Mouse (Mus musculus) layer of hippocampus, adult 9-11 months (tissue): ENCODE measurements around the gene Rarres2.
A peak's percentile ranks its signal among the peaks of the same experiment; 100 is the strongest.

Experiments used
- DNase-seq: peaks from one replicate; pipeline ENCODE4 v3.0.0; 2022

Gene Rarres2

DNA sequence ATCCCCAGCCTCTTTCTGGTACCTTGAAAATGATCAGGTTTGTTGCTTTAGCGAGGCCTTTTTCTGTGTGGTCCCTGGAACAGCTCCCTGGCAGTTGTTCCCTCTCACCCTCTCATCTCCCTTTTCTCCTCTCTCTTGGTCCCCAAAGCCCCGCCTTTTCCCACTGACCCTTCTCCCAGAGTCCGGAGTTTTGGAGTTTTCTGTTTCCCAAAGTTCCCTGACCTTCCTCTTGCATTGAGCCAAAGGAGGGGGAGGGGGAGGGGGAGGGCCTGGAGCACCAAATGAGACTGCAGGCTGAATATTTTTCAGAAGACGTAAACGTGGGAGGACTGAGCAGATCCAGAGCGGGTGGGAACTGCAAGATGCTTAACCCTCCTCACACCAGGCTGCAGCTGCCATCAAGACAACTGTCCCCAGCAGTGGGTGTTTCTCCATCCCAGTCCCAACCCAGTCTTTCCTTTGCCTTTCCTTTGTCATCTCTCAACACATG, at the start of gene Rarres2:
Gene Rarres2, minus strand, starts transcription at position 218 of the 490 bp plus-strand sequence.
- no peak for DNase-seq

DNA sequence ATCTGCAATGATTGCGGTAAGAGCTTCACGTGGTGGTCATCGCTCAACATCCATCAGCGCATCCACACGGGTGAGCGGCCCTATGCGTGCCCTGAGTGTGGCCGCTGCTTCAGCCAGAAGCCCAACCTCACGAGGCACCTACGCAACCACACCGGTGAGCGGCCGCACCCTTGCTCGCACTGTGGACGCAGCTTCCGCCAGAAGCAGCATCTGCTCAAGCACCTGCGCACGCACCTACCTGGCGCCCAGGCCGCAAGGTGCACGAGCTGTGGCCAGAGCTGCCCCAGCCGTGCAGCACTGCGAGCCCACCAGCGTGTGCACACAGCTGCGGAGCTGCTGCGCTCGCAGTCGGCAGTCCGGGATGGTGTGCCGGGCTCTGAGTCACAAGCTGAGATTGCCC, 47.4 kb upstream of the Rarres2 start:
- no peak for DNase-seq

DNA sequence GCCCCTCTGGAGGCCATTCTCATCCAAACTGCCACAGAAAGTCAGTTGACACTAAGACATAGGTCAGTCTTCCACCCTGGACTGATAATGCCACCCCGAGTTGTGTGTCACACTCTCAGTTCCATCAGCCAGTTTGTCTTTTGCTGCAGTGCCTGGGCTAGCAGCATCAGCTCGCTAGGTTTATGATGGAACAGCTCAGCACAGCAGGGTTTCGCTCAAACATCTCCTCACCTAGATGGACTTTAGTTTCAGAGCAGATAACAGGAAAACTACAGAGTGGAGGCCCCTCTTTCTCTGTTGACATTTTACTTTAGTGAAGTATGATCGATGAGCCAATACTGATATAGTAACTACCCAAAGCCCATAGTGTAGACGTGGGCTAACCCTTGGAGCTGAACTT, 42.2 kb upstream of the Rarres2 start:
- DNase-seq: no peak

DNA sequence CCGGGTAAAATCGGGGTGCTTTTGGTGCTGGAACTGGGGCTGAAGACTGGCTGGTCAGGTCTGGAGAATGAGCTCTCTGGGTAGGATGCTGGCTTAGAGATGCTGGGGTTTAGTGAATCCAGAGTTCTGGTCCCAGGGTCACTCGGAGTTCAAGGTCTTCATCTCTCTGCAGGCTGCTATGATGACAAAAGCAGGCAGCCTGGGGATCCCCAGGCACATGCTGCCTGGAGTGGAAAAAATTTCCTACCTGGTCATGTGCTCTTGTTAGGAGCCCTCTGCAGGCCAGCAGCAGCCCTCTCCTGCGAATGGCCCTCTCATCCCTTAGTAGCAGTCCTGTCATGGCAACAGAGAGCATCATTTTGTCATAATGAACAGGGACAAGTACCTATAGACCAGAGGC, 40.9 kb upstream of the Rarres2 start:
- DNase-seq: no peak

DNA sequence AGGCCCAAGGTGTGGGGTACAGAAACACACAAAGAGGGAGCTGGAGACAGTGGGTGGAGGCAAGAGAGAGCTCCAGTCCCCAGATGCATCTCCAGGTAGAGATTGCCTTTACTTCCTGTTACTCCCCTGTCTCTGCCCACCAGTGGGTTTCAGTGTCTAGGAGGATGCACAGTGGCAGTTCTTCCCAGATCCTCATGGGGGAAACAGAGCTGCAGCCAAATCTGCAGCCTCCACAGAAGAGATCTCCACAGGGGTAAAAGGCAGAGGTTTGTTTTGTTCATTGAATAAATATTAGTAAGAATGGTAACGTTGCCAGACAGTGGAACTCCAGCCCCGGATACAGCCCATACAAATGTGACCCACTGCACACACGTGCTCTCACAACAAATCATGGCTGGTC, 38.1 kb upstream of the Rarres2 start:
- no peak for DNase-seq

DNA sequence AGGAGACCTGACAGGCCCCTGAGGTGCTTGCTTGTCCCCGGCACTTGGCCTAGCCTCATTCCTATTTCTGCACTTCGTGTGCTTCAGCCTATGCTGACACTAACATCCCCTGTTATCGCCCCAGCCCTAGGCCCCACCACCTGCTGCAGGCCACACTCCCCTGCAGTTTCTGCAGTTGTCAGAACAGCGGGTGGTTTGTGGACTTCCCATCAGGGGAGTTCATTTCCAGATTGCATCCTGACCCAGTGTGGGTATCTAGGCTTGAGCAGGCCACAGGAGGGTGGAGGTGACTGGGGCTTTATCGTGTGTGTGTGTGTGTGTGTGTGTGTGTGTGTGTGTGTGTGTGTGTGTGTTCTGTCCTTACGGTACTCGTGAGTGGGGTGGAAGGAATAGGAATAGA, 36.9 kb upstream of the Rarres2 start:
- no peak for DNase-seq

DNA sequence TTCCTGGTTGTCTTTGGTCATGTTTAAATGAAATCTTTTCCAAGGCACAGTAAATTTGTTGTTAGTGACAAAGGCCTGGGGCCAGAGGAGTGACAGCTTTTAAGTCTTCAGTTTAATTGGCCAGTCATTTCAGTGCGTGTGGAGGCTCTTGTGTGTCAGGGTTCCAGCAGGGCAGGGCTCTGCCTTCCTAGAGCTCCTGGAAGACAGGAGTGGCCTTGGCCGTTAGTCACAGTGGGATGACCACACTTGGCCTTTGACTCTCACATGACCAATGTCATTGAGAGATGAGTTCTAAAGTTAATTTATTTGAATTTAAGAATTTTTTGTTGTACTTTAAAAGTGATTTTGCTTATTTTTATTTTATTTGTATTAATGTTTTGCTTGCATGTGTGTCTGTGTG, 35.5 kb upstream of the Rarres2 start:
- DNase-seq: no peak

DNA sequence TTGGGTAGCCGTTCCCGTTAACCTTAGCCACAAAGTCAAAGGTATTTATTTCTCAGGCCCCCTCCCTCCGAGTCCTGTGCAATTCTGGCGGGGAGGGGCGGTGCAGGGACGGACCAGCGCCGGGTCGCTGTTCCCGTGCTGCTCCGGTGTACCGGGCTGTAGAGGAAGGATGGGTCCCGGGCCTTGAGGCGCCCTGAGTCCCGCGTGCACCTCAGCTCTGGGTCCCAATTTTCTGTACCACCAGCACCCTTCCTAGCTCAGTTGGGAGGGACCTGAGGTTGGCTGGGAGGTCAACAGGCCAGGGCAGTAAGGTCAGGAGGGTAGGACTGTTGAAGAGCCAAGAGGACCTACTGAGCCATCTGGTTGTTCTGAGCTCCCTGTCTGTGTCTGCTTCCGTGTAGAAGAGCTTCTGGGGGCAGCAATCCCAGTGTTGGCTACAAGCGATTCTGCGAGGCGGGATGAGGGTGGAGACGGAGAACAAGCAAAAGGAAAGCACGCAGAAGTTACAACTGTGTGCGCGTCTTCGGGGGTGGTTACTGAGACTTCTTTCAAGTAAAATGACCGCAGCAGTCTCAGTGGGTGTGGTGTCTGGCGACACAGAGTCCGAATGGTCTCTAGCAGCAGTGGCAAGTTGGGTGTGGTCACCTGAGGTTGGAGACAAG, 29.6 kb upstream of the Rarres2 start:
- DNase-seq: peak; percentile 49

DNA sequence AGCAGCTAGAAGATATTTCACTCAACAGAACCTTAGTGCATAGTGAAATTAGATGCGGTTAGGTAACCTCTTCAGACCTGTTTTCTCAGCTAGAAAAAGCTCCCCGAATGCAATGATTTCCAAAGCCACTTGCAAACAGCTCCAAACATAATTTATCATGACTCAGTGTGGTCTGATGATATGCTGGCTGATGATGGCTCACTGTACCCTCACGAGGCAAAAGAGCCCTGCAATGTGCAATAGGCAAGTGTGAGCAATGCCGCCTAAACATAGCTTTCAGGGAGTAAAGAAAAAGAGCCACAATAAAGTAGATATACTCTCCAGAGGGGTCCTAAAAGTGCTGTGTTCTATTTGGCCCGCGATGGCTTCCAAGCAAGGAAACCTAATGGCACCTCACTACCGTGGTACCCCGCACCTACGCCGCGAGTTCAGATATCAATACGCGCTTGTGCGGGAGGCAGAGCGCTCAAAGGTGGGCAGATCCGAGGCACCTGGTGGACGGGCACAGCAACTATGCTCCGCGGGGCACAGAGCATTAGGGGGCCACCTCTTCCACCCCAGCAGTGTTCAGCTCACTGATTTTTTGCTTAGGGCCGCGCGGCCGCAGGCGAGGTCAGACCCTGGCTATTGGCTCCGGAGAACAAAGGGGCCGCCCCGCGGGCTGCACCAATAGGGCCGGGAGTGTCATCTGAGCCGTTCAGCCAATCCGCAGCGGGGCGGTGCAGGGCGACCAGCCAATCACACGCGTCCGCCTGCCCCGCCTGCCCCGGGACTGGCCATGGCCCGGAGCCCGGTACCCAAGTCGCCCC, 28.9 kb upstream of the Rarres2 start, which contains the start of gene Zfp775:
Gene Zfp775, plus strand, starts transcription at position 793 of the 809 bp plus-strand sequence.
- DNase-seq: peak; percentile 96

DNA sequence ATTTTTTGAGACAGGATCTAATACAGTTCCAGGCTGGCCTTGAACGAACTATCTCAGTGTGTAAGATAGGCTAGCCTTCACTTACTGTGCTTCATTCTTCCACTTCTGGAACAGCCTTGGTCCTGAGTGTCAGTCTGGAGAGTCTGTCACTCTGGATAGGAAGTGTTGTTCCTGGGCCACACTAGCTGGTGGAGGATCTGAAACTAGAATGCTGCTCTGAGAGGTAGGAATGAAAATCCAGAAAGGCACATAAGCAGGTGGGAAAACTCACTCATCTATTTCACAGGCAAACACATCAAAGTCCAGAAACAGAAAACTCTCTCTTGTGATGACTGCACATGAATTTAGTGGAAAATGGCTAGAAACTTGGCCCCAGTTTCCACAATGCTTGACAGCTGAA, 28.0 kb upstream of the Rarres2 start:
- DNase-seq: no peak

DNA sequence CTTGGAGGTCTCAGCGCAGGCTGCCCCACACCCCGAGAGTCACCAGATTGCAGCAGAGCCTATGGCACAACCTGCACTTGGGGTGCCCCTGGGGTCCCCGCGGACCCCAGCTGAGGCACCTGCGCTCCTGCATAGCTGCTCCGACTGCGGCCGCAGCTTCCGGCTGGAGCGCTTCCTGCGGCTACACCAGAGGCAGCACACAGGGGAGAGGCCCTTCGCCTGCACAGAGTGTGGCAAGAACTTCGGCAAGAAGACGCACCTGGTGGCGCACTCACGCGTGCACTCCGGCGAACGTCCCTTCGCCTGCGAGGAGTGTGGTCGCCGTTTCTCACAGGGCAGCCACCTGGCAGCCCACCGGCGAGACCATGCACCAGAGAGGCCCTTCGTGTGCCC, 24.6 kb upstream of the Rarres2 start:
- no peak for DNase-seq

DNA sequence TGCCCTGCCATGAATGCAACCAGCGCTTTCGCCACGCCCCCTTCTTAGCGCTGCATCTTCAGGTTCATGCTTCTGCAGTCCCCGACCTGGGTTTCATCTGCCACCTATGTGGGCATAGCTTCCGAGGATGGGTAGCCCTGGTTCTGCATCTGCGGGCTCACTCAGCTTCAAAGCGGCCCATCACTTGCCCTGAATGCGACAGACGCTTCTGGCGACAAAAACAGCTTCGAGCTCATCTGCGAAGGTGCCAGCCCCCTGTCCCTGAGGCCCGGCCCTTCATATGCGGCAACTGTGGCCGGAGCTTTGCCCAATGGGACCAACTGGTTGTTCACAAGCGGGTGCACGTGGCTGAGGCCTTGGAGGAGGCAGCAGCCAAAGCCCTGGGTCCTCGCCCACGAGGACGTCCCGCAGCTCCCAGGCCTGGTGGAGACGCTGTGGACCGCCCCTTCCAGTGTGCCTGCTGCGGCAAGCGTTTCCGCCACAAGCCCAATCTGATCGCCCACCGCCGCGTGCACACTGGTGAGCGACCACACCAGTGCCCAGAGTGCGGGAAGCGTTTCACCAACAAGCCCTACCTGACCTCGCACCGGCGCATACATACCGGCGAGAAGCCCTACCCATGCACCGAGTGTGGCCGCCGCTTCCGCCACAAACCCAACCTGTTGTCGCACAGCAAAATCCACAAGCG, 24.1 kb upstream of the Rarres2 start:
- DNase-seq: no peak

DNA sequence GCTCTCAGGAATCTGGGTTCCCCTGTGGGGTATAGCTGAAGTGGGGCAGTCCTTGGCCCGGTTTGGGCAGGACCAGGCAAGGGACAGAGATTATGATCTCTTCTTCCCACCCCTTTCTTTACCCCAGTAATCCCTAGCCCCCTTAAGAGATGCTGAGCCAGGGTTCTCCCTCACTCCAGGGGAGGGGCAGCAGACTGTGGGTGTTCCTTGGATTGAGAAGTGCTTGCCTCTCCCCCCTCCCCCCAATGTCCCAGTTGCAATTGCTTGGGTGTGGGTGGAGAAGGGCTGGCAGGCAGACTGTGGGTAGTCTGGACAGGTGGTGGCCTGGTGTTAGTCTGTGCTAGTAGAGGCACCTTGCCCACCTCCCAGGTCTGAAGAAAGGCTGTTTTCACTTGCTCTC, 22.7 kb upstream of the Rarres2 start:
- peak; percentile 25 for DNase-seq

DNA sequence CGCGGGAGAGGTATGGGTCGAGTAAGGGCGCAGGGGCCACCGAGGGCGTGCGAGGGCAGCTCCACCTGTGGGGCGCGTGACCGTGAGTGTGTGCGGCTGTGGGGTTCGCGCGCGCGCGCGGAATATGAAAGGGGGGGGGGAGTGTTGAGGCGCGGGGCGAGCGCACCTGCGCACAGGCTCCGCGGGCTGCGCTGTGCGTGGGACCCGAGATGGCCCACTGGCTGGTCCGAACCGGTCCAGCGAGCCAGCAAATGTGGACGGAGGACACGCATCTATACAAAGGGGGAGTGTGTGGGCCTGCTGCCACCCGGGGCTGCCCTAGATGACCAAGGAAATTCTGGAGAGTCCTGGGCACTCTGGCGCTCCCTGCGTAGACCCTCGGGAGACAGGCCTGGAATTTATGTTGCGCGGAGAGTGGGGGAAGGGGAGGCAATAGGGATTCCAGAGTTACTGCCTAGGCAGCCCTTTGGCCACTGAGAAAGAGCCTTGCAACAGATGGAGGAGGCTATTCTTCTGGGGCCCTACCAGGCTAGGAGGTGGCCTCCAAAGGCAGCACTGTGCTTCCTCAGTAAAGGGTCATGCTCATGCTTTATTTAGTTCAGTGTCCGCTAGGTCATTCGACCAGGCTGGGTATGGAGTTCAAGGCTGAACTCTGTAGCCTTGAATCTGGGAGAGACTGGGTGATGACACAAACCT, 21.6 kb upstream of the Rarres2 start:
- no peak for DNase-seq

DNA sequence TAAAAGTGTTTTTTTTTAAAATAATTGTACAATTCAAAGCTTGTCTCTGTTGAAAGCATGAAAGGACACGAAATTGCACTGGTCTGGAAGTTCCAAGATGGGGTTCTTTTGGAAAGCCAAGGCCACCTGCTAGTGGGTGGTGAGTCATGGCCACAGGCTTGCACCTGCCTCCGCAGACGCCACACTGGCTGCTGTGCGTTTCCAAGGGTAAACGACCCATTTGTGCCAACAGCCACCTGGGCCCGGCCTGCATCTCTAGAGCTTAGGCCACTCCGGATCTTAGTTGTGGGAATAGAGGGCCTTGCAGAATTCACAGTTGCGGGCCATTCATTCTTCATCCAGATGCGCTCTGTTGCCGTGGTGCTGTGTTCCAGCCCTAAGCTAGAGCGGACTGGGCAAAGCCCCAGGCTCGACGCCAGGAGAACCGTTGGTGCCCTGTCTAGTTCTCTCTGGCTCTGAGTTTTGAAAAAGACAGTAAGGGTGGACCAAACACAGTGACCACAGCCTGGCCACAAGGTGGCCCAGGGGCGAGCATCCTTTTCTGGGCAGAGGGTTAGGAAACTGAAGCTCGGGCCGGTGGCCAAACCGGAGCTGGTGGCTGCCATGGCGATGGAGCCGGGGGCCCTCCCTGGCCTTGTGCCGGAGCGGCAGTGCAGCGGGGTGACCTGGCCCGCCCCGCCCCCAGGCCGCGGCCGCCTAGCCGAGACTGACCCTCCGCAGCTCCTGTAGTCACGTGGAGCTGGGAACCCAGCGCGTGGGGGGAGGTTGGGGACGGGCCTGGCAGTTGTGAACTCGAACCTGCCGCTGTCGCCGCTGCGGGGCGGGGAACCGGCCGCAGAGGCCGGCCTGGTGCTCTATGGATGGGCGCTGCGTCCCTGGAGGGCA, 20.8 kb upstream of the Rarres2 start, which contains the start of the genes Repin1 and Gm44965:
Gene Repin1, plus strand, starts transcription at position 726 of the 885 bp plus-strand sequence.
Gene Gm44965, plus strand, starts transcription at position 784 of the 885 bp plus-strand sequence.
- DNase-seq: peak; percentile 92

DNA sequence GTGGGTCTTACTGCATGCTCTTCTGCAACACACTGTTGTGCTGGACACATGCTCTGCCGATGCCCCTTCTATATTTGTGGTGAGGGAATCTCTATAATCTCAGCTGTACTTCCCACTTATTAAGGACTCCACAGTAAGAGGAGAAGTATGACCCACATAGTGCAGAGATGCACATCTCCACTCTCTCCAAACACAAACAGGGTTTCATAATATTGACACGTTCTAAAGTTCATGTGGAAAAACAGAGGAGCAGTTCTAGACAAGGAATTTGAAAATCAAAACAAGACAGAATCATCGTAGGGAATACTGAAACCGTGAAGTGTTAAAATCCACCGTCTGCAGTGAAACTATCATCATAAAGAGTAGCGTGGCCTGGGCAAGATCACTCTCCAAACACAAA, 19.3 kb upstream of the Rarres2 start:
- no peak for DNase-seq

DNA sequence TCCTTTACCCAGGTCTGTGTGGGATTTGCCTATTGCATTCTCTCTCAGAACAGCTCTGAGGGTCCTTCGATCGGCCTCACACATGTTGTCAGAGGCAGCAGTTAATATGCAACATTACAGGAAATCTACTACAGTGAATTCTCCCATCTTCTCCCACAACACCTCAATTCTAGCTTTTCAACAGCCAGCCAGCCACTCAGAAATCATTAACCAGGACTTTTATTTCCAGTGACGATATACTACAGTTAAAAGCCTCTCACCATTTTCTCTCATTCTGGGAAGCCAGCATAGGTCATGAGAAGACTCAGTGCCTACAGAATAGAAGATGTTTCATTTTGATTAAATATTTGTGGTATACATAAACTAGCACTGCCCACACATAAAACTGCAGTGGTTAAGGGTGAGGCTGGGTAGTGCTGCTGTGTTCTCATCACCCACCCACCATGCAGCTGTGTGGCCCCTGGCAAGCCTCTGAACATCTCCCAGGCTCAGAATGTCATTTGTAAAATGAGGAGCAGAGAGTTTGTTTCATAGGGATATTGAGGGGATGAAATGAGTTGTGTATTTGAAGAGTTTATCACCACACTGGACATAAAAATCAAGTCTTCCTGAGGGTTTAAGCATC, 18.7 kb upstream of the Rarres2 start:
- DNase-seq: no peak

DNA sequence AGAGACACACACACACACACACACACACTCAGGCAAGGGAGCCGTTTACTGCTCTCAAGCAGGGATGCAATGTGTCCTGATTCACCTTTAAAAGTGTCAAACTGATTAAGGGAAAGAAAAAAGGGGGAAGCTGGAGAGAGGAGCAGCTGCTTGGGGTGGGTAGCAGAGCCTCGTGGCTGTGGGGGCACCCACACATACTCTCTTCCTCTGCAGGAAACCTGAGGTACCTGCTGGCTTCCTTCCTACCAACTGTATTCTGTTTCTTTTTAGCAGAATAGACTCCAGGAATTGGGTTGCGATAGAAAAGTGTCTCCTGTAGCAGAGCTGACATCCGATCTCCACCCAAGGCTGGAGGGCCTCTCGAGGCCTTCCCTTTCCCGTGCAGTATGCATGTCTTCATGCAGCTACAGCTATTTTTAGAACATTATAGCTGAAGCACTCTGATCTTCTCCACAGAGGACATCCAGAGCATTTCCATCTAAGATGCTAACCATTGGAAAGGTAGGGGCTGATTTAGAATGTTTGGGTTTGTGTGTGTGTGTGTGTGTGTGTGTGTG, 16.7 kb upstream of the Rarres2 start, which contains the start of gene Gm45021:
Gene Gm45021, plus strand, starts transcription at position 417 of the 557 bp plus-strand sequence.
- DNase-seq: no peak

DNA sequence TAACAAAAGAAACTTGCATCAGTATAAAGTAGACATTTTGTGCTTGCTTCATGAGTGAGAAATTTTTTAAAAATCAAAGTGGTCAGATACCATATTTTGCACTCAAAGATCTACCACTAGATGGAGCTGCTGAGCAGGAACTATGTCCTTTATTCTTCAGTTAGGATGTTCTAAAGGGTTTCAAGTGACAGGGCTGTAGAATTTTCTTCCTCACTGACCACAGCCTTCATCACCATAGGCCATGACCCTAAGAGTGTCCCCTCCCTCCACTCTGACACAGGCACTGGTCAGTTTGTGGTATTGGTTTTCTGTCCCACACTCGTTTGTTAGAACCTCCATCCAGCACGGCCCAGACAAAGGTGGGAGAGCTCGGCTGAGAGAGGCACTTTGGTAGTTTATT, 9.4 kb upstream of the Rarres2 start:
- DNase-seq: no peak

DNA sequence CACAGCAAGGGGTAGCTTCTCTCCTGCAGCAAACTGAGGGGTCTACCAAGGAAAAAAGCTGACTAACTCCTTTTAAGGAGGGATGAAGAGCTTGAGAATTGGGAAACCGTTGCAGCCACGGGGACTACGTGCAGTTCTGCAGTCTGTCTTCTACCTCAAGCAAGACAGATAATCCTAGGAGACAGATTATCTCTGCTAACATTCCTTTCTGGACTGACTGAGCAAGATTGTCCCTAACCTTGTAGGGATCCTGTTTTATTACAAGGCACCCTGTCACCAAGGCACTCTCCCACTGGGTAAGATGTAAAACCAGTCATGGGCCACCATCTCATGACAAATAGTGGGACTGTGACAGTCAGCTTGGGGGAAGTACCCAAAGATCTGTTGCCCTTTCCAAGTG, 8.7 kb upstream of the Rarres2 start:
- DNase-seq: no peak

DNA sequence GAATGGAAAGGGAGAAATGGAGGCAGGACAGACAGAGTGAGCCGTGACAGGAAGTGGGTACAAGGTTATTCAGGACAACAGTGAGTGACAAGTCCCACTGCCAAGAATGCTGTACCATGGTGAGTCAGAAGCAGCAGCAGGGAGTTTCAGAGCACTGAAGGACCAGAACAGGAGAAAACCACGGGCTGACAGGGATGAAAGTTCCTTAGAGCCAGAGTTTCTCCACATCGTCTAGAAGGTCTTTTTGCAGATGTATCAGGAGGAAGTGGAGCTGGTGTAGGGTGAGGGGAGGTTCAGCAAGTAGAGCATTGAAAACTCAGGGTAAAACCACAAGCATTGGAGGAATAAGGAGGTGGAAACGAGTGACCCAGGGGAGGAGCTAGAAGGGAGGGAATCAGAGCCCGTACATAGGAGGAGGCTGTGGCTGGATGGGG, 6.6 kb upstream of the Rarres2 start:
- no peak for DNase-seq
